Mouse (Mus musculus): ENCODE measurements around the gene 4921511C20Rik. TPM values are rescaled to one million over a fixed set of nuclear protein-coding genes. Genes with fewer than 3 reads are reported as not detected.

The 4921511C20Rik gene
- not detected for polyA plus RNA-seq (2017; shearing (Covaris generic))

GRCm38 (mm10) chrX:127393993-127394392 lies at the start of gene 4921511C20Rik:
4921511C20Rik (plus strand) TSS chrX:127394293.

Data from inflammation-experienced regulatory T-cells, adult 16 weeks (primary cell).